Mouse (Mus musculus) induced T-regulatory cell, adult 2 months (primary cell): ENCODE results near the gene Mettl8.

Experiments
- DNase-seq: peaks from one replicate; pipeline ENCODE4 v3.0.0-alpha.2; 2012; ENCODE audit warnings: low read depth

Gene Mettl8

GRCm38 (mm10) chr2:71033014-71033413 lies 22.4 kb downstream of the Mettl8 start:
- no peak for DNase-seq

- peak; percentile 92 for DNase-seq
Measured at GRCm38 (mm10) chr2:71031973-71032794, 23.2 kb downstream of the Mettl8 start.

GRCm38 (mm10) chr2:71030663-71031062 lies 24.7 kb downstream of the Mettl8 start:
- DNase-seq: no peak

GRCm38 (mm10) chr2:71027631-71028030 lies 27.8 kb downstream of the Mettl8 start:
- DNase-seq: no peak

- DNase-seq: no peak
Measured at GRCm38 (mm10) chr2:71026787-71027186, 28.6 kb downstream of the Mettl8 start.

- no peak for DNase-seq
Measured at GRCm38 (mm10) chr2:71025576-71026315, 29.6 kb downstream of the Mettl8 start.

GRCm38 (mm10) chr2:71023986-71024385 lies 31.4 kb downstream of the Mettl8 start:
- no peak for DNase-seq

- no peak for DNase-seq
Measured at GRCm38 (mm10) chr2:71022991-71023390, 32.4 kb downstream of the Mettl8 start.

GRCm38 (mm10) chr2:71020674-71021073 lies 34.7 kb downstream of the Mettl8 start:
- no peak for DNase-seq

GRCm38 (mm10) chr2:71019704-71020375 lies 35.5 kb downstream of the Mettl8 start:
- DNase-seq: no peak

- no peak for DNase-seq
Measured at GRCm38 (mm10) chr2:71019277-71019676, 36.1 kb downstream of the Mettl8 start.

GRCm38 (mm10) chr2:71013521-71013920 lies 41.9 kb downstream of the Mettl8 start:
- DNase-seq: no peak

- DNase-seq: no peak
Measured at GRCm38 (mm10) chr2:71011816-71012215, 43.6 kb downstream of the Mettl8 start.

- no peak for DNase-seq
Measured at GRCm38 (mm10) chr2:71004354-71004753, 51.0 kb downstream of the Mettl8 start.

GRCm38 (mm10) chr2:71002509-71002908 lies 52.9 kb downstream of the Mettl8 start:
- no peak for DNase-seq

GRCm38 (mm10) chr2:70998771-70999170 lies 56.6 kb downstream of the Mettl8 start:
- DNase-seq: no peak

GRCm38 (mm10) chr2:70996438-70996837 lies 58.9 kb downstream of the Mettl8 start:
- no peak for DNase-seq

- no peak for DNase-seq
Measured at GRCm38 (mm10) chr2:70995900-70996299, 59.5 kb downstream of the Mettl8 start.

GRCm38 (mm10) chr2:70993740-70994139 lies 61.6 kb downstream of the Mettl8 start:
- DNase-seq: no peak

- no peak for DNase-seq
Measured at GRCm38 (mm10) chr2:70992715-70993114, 62.7 kb downstream of the Mettl8 start.

- DNase-seq: no peak
Measured at GRCm38 (mm10) chr2:70990196-70990595, 65.2 kb downstream of the Mettl8 start.
